Comparison of ENCODE assay signal across 14 mouse cellular contexts in the genomic region with DNA sequence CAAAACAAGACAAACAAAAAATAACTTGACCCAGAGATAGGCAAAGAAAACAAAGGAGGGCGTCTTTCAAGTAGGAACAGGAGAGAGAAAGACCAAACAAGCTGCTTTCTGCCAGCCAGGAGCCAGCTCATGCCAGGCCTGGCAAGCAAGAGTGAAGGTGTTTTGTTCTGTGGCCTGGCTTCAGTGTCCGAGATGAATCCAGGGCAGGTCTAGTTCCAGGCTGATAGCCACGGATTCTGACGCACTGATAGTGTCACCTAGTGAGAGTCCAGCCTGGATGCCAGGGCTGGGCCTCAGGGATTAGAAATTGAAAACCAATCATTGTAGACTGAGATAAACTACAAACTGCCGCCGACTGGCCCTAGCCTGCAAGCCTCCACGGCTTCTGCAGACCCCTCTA. TPM values are rescaled to one million over a fixed set of nuclear protein-coding genes. Genes with fewer than 3 reads are reported as not detected.
DNase-seq lines count a peak whose midpoint lies in the region; ATAC-seq and TF ChIP-seq lines count a peak whose summit lies in the region.
"Had no signal": no experiment of that assay in that cellular context is flagged by ENCODE, and none has a peak within 500 bp of the region (broad histone marks: within the 10 kb centered on the region; RNA-seq: fewer than 3 reads in every experiment).

No protein-coding gene starts in this region.

- H3K4me2 ChIP-seq in hindbrain, embryonic 14.5 days (replicated peaks), result peak overlapping the region; percentile 99; the same call in 1 of the 2 replicates
- H3K4me2 ChIP-seq in neural tube, embryonic 15.5 days, result 0 out of 2 replicates have a peak overlapping the region, but pooled peaks have one; percentile 84

- H3K9me3 ChIP-seq in hindbrain, embryonic 14.5 days (ENCODE audit: control insufficient read depth, low read length), result no peaks in the 10 kb centered on the region
- no peaks in the 10 kb centered on the region for H3K9me3 ChIP-seq in neural tube, embryonic 15.5 days (replicated peaks)
- H3K9me3 ChIP-seq: heart, embryonic 10.5 days; intestine, embryonic 15.5 days; limb, embryonic 10.5 days; liver, embryonic 15.5 days had no signal

- TF ChIP-seq POLR2A in liver, adult 2 months (IDR thresholded peaks at IDR 0.05; ENCODE audit: extremely low read depth, insufficient read depth, low read length), result no peak

- peaks cover 3% of the 10 kb centered on the region for H3K4me1 ChIP-seq in liver, adult 2 months (ENCODE audit: control insufficient read depth, insufficient read depth, low read length)
- H3K4me1 ChIP-seq in hindbrain, embryonic 14.5 days (replicated peaks; ENCODE audit: control insufficient read depth, insufficient read depth, low read length), result peaks cover 31% of the 10 kb centered on the region
- peaks cover 37% of the 10 kb centered on the region for H3K4me1 ChIP-seq in neural tube, embryonic 15.5 days

- H3K4me3 ChIP-seq in gastrocnemius, adult 2 months, result peak overlapping the region; percentile 84
- H3K4me3 ChIP-seq in liver, adult 2 months (ENCODE audit: insufficient read depth, low read depth, low read length), result no peak overlapping the region
- H3K4me3 ChIP-seq in hindbrain, embryonic 14.5 days (replicated peaks; ENCODE audit: low read length), result no peak overlapping the region
- H3K4me3 ChIP-seq in neural tube, embryonic 15.5 days (replicated peaks), result no peak overlapping the region

- no peaks in the 10 kb centered on the region for H3K27me3 ChIP-seq in liver, adult 2 months (ENCODE audit: control insufficient read depth, insufficient read depth, low read length)
- H3K27me3 ChIP-seq in hindbrain, embryonic 14.5 days (ENCODE audit: control insufficient read depth, insufficient read depth, low read length), result no peaks in the 10 kb centered on the region; the same call in 1 of the 2 replicates
- H3K27me3 ChIP-seq in neural tube, embryonic 15.5 days (replicated peaks), result 0 out of 2 replicates have a peak, but pooled peaks cover 2% of the 10 kb centered on the region
- H3K27me3 ChIP-seq: Patski had no signal

- no peak for ATAC-seq in hindbrain, embryonic 14.5 days (ENCODE audit: low FRiP score)
- ATAC-seq in neural tube, embryonic 15.5 days (ENCODE audit: low FRiP score), result no peak

- peak; percentile 41 for DNase-seq in gastrocnemius, adult 2 months
- DNase-seq in gastrocnemius, postnatal 14 days, result no peak
- peak; percentile 96 for DNase-seq in liver, adult 2 months (ENCODE audit: extremely low read depth, low read depth, low spot score)
- DNase-seq in liver, result no peak
- DNase-seq in hindbrain, embryonic 14.5 days (ENCODE audit: low spot score), result no peak
- DNase-seq in thymus, postnatal 0 days (ENCODE audit: low spot score), result no peak

- WGBS in liver, adult 2 months, result 17% methylated on average over 7 of the region's 7 CpGs
- WGBS in hindbrain, embryonic 14.5 days, result 73% methylated on average over 7 of the region's 7 CpGs
- 83% methylated on average over 7 of the region's 7 CpGs for WGBS in neural tube, embryonic 15.5 days

- H3K79me2 ChIP-seq in liver, adult 2 months (ENCODE audit: control insufficient read depth, insufficient read depth, low read length), result no peaks in the 10 kb centered on the region; the same call in 1 of the 2 replicates

- intact Hi-C loops in gastrocnemius, adult 2 months (cut with DNase I), result no loop called here
- intact Hi-C loops in gastrocnemius, postnatal 14 days (cut with DNase I; ENCODE audit: low total_unique reads), result no loop called here

- H3K9ac ChIP-seq in liver, adult 2 months (ENCODE audit: low read depth, low read length), result no peak overlapping the region
- no peak overlapping the region for H3K9ac ChIP-seq in hindbrain, embryonic 14.5 days
- no peak overlapping the region for H3K9ac ChIP-seq in neural tube, embryonic 15.5 days (replicated peaks)
- H3K9ac ChIP-seq: intestine, embryonic 15.5 days had no signal

- H3K27ac ChIP-seq in gastrocnemius, adult 2 months, result peak overlapping the region; percentile 84
- H3K27ac ChIP-seq in liver, adult 2 months (replicated peaks; ENCODE audit: insufficient read depth, low read depth, low read length), result peak overlapping the region; percentile 68
- no peak overlapping the region for H3K27ac ChIP-seq in hindbrain, embryonic 14.5 days
- no peak overlapping the region for H3K27ac ChIP-seq in neural tube, embryonic 15.5 days (replicated peaks)
- H3K27ac ChIP-seq: intestine, embryonic 15.5 days; limb, embryonic 10.5 days; liver, embryonic 15.5 days had no signal

- no peaks in the 10 kb centered on the region for H3K36me3 ChIP-seq in liver, adult 2 months (ENCODE audit: control insufficient read depth, insufficient read depth, low read length)
- no peaks in the 10 kb centered on the region for H3K36me3 ChIP-seq in hindbrain, embryonic 14.5 days (replicated peaks; ENCODE audit: control insufficient read depth, insufficient read depth)
- H3K36me3 ChIP-seq in neural tube, embryonic 15.5 days, result no peaks in the 10 kb centered on the region
- H3K36me3 ChIP-seq: heart, embryonic 10.5 days; intestine, embryonic 15.5 days; limb, embryonic 10.5 days; liver, embryonic 15.5 days had no signal

- no peak for TF ChIP-seq CTCF in gastrocnemius, adult 2 months (IDR thresholded peaks at IDR 0.05)
- TF ChIP-seq CTCF in liver, adult 2 months (IDR thresholded peaks at IDR 0.05; ENCODE audit: low read depth, low read length), result no peak

RNA-seq across cellular contexts. Expression of gene Rnd1, which starts 0.7 kb away (rescaled TPM):
- total RNA-seq in gastrocnemius, adult 2 months (2021), result 1 to 10 TPM; 1.2 to 1.5 TPM
- total RNA-seq in gastrocnemius, postnatal 14 days (2021), result 1 to 10 TPM in 1 of 2 experiments, under 1 TPM in 1; 0.40 to 1.2 TPM
- 20.0 and 23.2 TPM in 2 replicates for total RNA-seq in liver, adult 2 months (2014; rRNA removed)
- 7.4 and 21.3 TPM in 2 replicates for polyA plus RNA-seq in liver, adult 2 months (2012; rRNA removed)
- polyA plus RNA-seq in hindbrain, embryonic 14.5 days (2014; fragmentation: Nextera tagmentation; extraction: Ambion mirVana), result 6.0 and 6.1 TPM in 2 replicates
- polyA plus RNA-seq in neural tube, embryonic 15.5 days (2015; fragmentation: Nextera tagmentation; extraction: Ambion mirVana), result 9.4 and 11.3 TPM in 2 replicates
- polyA plus RNA-seq in thymus, postnatal 0 days (2015; fragmentation: Nextera tagmentation; extraction: Ambion mirVana), result 1.1 and 1.7 TPM in 2 replicates
- polyA plus RNA-seq: erythroblast, embryonic 14.5 days had no signal

RNA-seq across cellular contexts. Expression of gene Ddx23, which starts 15.3 kb away (rescaled TPM):
- total RNA-seq in gastrocnemius, adult 2 months (2021), result 10 to 100 TPM; 66.3 to 67.4 TPM
- 10 to 100 TPM; 45.1 to 48.1 TPM for total RNA-seq in gastrocnemius, postnatal 14 days (2021)
- 27.6 and 33.9 TPM in 2 replicates for total RNA-seq in liver, adult 2 months (2014; rRNA removed)
- 15.4 and 18.8 TPM in 2 replicates for polyA plus RNA-seq in liver, adult 2 months (2012; rRNA removed)
- 22.5 and 24.2 TPM in 2 replicates for polyA plus RNA-seq in hindbrain, embryonic 14.5 days (2014; fragmentation: Nextera tagmentation; extraction: Ambion mirVana)
- polyA plus RNA-seq in neural tube, embryonic 15.5 days (2015; fragmentation: Nextera tagmentation; extraction: Ambion mirVana), result 20.6 and 21.0 TPM in 2 replicates
- polyA plus RNA-seq in thymus, postnatal 0 days (2015; fragmentation: Nextera tagmentation; extraction: Ambion mirVana), result 23.5 and 26.4 TPM in 2 replicates

RNA-seq across cellular contexts. Expression of gene Ccdc65, which starts 30.0 kb away (rescaled TPM):
- total RNA-seq in gastrocnemius, adult 2 months (2021), result not detected
- not detected for total RNA-seq in gastrocnemius, postnatal 14 days (2021)
- not detected in 2 replicates for total RNA-seq in liver, adult 2 months (2014; rRNA removed)
- not detected in 2 replicates for polyA plus RNA-seq in liver, adult 2 months (2012; rRNA removed)
- polyA plus RNA-seq in hindbrain, embryonic 14.5 days (2014; fragmentation: Nextera tagmentation; extraction: Ambion mirVana), result 5.6 and 6.6 TPM in 2 replicates
- polyA plus RNA-seq in neural tube, embryonic 15.5 days (2015; fragmentation: Nextera tagmentation; extraction: Ambion mirVana), result 6.4 and 7.5 TPM in 2 replicates
- 0.09 and 0.40 TPM in 2 replicates for polyA plus RNA-seq in thymus, postnatal 0 days (2015; fragmentation: Nextera tagmentation; extraction: Ambion mirVana)
- total RNA-seq: monocyte, adult 5-6 weeks had no signal
- polyA plus RNA-seq: erythroblast, embryonic 14.5 days; liver, embryonic 15.5 days had no signal

RNA-seq across cellular contexts. Expression of gene Cacnb3, which starts 47.3 kb away (rescaled TPM):
- total RNA-seq in gastrocnemius, adult 2 months (2021), result 1 to 10 TPM; 1.8 to 2.2 TPM
- total RNA-seq in gastrocnemius, postnatal 14 days (2021), result 1 to 10 TPM; 6.6 to 9.5 TPM
- 0.27 and 0.28 TPM in 2 replicates for total RNA-seq in liver, adult 2 months (2014; rRNA removed)
- polyA plus RNA-seq in liver, adult 2 months (2012; rRNA removed), result 0.75 and 0.86 TPM in 2 replicates
- 98.3 and 101 TPM in 2 replicates for polyA plus RNA-seq in hindbrain, embryonic 14.5 days (2014; fragmentation: Nextera tagmentation; extraction: Ambion mirVana)
- polyA plus RNA-seq in neural tube, embryonic 15.5 days (2015; fragmentation: Nextera tagmentation; extraction: Ambion mirVana), result 108 and 128 TPM in 2 replicates
- polyA plus RNA-seq in thymus, postnatal 0 days (2015; fragmentation: Nextera tagmentation; extraction: Ambion mirVana), result 8.5 and 9.6 TPM in 2 replicates
- polyA plus RNA-seq: erythroblast, embryonic 14.5 days had no signal

RNA-seq across cellular contexts. Expression of gene Fkbp11, which starts 50.0 kb away (rescaled TPM):
- 1 to 10 TPM; 1.0 to 1.3 TPM for total RNA-seq in gastrocnemius, adult 2 months (2021)
- total RNA-seq in gastrocnemius, postnatal 14 days (2021), result 1 to 10 TPM; 3.9 to 4.4 TPM
- total RNA-seq in liver, adult 2 months (2014; rRNA removed), result 22.4 and 26.6 TPM in 2 replicates
- 12.2 and 22.4 TPM in 2 replicates for polyA plus RNA-seq in liver, adult 2 months (2012; rRNA removed)
- polyA plus RNA-seq in hindbrain, embryonic 14.5 days (2014; fragmentation: Nextera tagmentation; extraction: Ambion mirVana), result 6.4 and 7.2 TPM in 2 replicates
- polyA plus RNA-seq in neural tube, embryonic 15.5 days (2015; fragmentation: Nextera tagmentation; extraction: Ambion mirVana), result 11.9 and 12.3 TPM in 2 replicates
- 4.6 and 6.4 TPM in 2 replicates for polyA plus RNA-seq in thymus, postnatal 0 days (2015; fragmentation: Nextera tagmentation; extraction: Ambion mirVana)
- total RNA-seq: monocyte, adult 5-6 weeks had no signal

Comparison
In these comparisons a context has a peak if more than half of its experiments do, and no peak if none do; other contexts are left out.
1. DNase-seq: peak in gastrocnemius, adult 2 months (single experiment) and liver, adult 2 months (single experiment); none in gastrocnemius, postnatal 14 days (single experiment), liver (single experiment), hindbrain, embryonic 14.5 days (single experiment) and thymus, postnatal 0 days (single experiment).
2. H3K27ac ChIP-seq: peak in gastrocnemius, adult 2 months (single experiment) and liver, adult 2 months (single experiment); none in hindbrain, embryonic 14.5 days (single experiment) and neural tube, embryonic 15.5 days (single experiment).